ENCODE assay signal across 9 mouse cellular contexts in genomic region chr7:25711165-25711564, GRCm38 (mm10). TPM values are rescaled to one million over a fixed set of nuclear protein-coding genes. Genes with fewer than 3 reads are reported as not detected.
A peak's percentile ranks its signal among the peaks of the same experiment; 100 is the strongest.
DNase-seq lines count a peak whose midpoint lies in the region; ATAC-seq and TF ChIP-seq lines count a peak whose summit lies in the region.
"Had no signal": no experiment of that assay in that cellular context is flagged by ENCODE, and none has a peak within 500 bp of the region (broad histone marks: within the 10 kb centered on the region; RNA-seq: fewer than 3 reads in every experiment).

No protein-coding gene starts in this region.

- no peak overlapping the region for H3K9ac ChIP-seq in midbrain, postnatal 0 days (replicated peaks; ENCODE audit: low read length, poor library complexity, severe bottlenecking)
- no peak overlapping the region for H3K9ac ChIP-seq in midbrain, embryonic 13.5 days (replicated peaks)

- no peaks in the 10 kb centered on the region for H3K27me3 ChIP-seq in heart, embryonic 10.5 days (ENCODE audit: insufficient read depth, poor library complexity, severe bottlenecking)
- 0 out of 2 replicates have a peak, but pooled peaks cover 1% of the 10 kb centered on the region for H3K27me3 ChIP-seq in midbrain, embryonic 10.5 days (ENCODE audit: low read depth, poor library complexity, severe bottlenecking)
- H3K27me3 ChIP-seq in midbrain, postnatal 0 days (ENCODE audit: insufficient read depth, low read length) = no peaks in the 10 kb centered on the region
- no peaks in the 10 kb centered on the region for H3K27me3 ChIP-seq in midbrain, embryonic 13.5 days

- DNase-seq in heart, embryonic 10.5 days (ENCODE audit: low spot score) = no peak
- no peak for DNase-seq in heart, adult 8-10 months (ENCODE audit: low spot score)
- DNase-seq in midbrain, embryonic 10.5 days (ENCODE audit: low spot score) = no peak
- no peak for DNase-seq in midbrain, postnatal 0 days (ENCODE audit: low spot score)
- no peak for DNase-seq in urinary bladder, postnatal 36 days (ENCODE audit: low spot score in 2 of 2)

- WGBS in heart, embryonic 10.5 days = 50% methylated on average over 5 of the region's 5 CpGs
- WGBS in midbrain, embryonic 10.5 days = 65% methylated on average over 5 of the region's 5 CpGs
- WGBS in midbrain, postnatal 0 days = 67% methylated on average over 5 of the region's 5 CpGs
- 78% methylated on average over 5 of the region's 5 CpGs for WGBS in midbrain, embryonic 13.5 days

- no peaks in the 10 kb centered on the region for H3K9me3 ChIP-seq in heart, embryonic 10.5 days
- no peaks in the 10 kb centered on the region for H3K9me3 ChIP-seq in midbrain, embryonic 10.5 days (replicated peaks)
- H3K9me3 ChIP-seq in midbrain, postnatal 0 days (ENCODE audit: low read length) = no peaks in the 10 kb centered on the region
- H3K9me3 ChIP-seq in midbrain, embryonic 13.5 days = no peaks in the 10 kb centered on the region

- peaks cover 61% of the 10 kb centered on the region for H3K4me1 ChIP-seq in heart, embryonic 10.5 days
- peaks cover 31% of the 10 kb centered on the region for H3K4me1 ChIP-seq in midbrain, embryonic 10.5 days
- peaks cover 8% of the 10 kb centered on the region; the same call in 1 of the 2 replicates for H3K4me1 ChIP-seq in midbrain, postnatal 0 days (ENCODE audit: insufficient read depth, low read length)
- H3K4me1 ChIP-seq in embryonic fibroblast, embryonic 13.5 days (ENCODE audit: control insufficient read depth, insufficient read depth, low read length) = peaks cover 17% of the 10 kb centered on the region
- peaks cover 26% of the 10 kb centered on the region for H3K4me1 ChIP-seq in midbrain, embryonic 13.5 days (replicated peaks)

- no peak for TF ChIP-seq CTCF in midbrain, postnatal 0 days (IDR thresholded peaks at IDR 0.05)
- TF ChIP-seq CTCF in embryonic fibroblast, embryonic 13.5 days (IDR thresholded peaks at IDR 0.05; ENCODE audit: borderline replicate concordance, insufficient read depth, low read length) = no peak

- no peak overlapping the region for H3K4me2 ChIP-seq in midbrain, postnatal 0 days (ENCODE audit: low read depth, low read length, poor library complexity, severe bottlenecking)
- no peak overlapping the region for H3K4me2 ChIP-seq in midbrain, embryonic 13.5 days (replicated peaks)

- 0 out of 2 replicates have a peak, but pooled peaks have one; percentile 25 for TF ChIP-seq POLR2A in embryonic fibroblast, embryonic 13.5 days (IDR thresholded peaks at IDR 0.05; ENCODE audit: low read depth, low read length)

- peak overlapping the region; percentile 87 for H3K27ac ChIP-seq in heart, embryonic 10.5 days
- H3K27ac ChIP-seq in midbrain, embryonic 10.5 days (replicated peaks) = peak overlapping the region; percentile 72; the same call in 1 of the 2 replicates
- no peak overlapping the region for H3K27ac ChIP-seq in midbrain, postnatal 0 days (ENCODE audit: low read depth, low read length)
- peak overlapping the region; percentile 48 for H3K27ac ChIP-seq in embryonic fibroblast, embryonic 13.5 days (ENCODE audit: insufficient read depth, low read length)
- H3K27ac ChIP-seq in midbrain, embryonic 13.5 days = 0 out of 2 replicates have a peak overlapping the region, but pooled peaks have one; percentile 15

- ATAC-seq in midbrain, postnatal 0 days (ENCODE audit: low FRiP score) = no peak
- ATAC-seq in midbrain, embryonic 13.5 days = peak; percentile 18; the same call in 1 of the 2 replicates
- no peak for ATAC-seq in cerebellum, adult (ENCODE audit: insufficient number of reproducible peaks, low FRiP score, low TSS enrichment)

- H3K4me3 ChIP-seq in heart, embryonic 10.5 days = no peak overlapping the region
- no peak overlapping the region for H3K4me3 ChIP-seq in midbrain, embryonic 10.5 days
- H3K4me3 ChIP-seq in midbrain, postnatal 0 days (ENCODE audit: low read depth, low read length) = no peak overlapping the region
- no peak overlapping the region for H3K4me3 ChIP-seq in embryonic fibroblast, embryonic 13.5 days (ENCODE audit: insufficient read depth, low read length)
- no peak overlapping the region for H3K4me3 ChIP-seq in midbrain, embryonic 13.5 days (replicated peaks)

- peaks cover 39% of the 10 kb centered on the region for H3K36me3 ChIP-seq in heart, embryonic 10.5 days
- H3K36me3 ChIP-seq in midbrain, embryonic 10.5 days = peaks cover 47% of the 10 kb centered on the region
- peaks cover 39% of the 10 kb centered on the region for H3K36me3 ChIP-seq in midbrain, postnatal 0 days (ENCODE audit: insufficient read depth, low read length)
- peaks cover 47% of the 10 kb centered on the region for H3K36me3 ChIP-seq in midbrain, embryonic 13.5 days

RNA-seq across cellular contexts. Expression of gene Ccdc97, which starts 7.7 kb away (rescaled TPM):
- polyA plus RNA-seq in heart, embryonic 10.5 days (2016; fragmentation: Nextera tagmentation; extraction: Ambion mirVana) = 30.1 and 30.2 TPM in 2 replicates
- 10 to 100 TPM; 56.7 to 62.0 (median 58.8) TPM for total RNA-seq in heart, adult 8-10 months (2022)
- 30.1 and 33.3 TPM in 2 replicates for polyA plus RNA-seq in midbrain, embryonic 10.5 days (2016; fragmentation: Nextera tagmentation; extraction: Ambion mirVana)
- total RNA-seq in midbrain, postnatal 0 days (2014; rRNA removed) = 27.0 and 38.3 TPM in 2 replicates
- 29.1 and 34.4 TPM in 2 replicates for polyA plus RNA-seq in midbrain, postnatal 0 days (2015; fragmentation: Nextera tagmentation; extraction: Ambion mirVana)
- 31.5 and 32.0 TPM in 2 replicates for polyA plus RNA-seq in embryonic fibroblast, embryonic 13.5 days (2011; ENCODE audit: insufficient read length, low read depth, missing spikeins)
- 29.9 and 35.9 TPM in 2 replicates for polyA plus RNA-seq in midbrain, embryonic 13.5 days (2015; fragmentation: Nextera tagmentation; extraction: Ambion mirVana)

RNA-seq across cellular contexts. Expression of gene Tgfb1, which starts 24.4 kb away (rescaled TPM):
- 4.1 and 4.8 TPM in 2 replicates for polyA plus RNA-seq in heart, embryonic 10.5 days (2016; fragmentation: Nextera tagmentation; extraction: Ambion mirVana)
- 10 to 100 TPM; 17.5 to 24.9 (median 23.9) TPM for total RNA-seq in heart, adult 8-10 months (2022)
- polyA plus RNA-seq in midbrain, embryonic 10.5 days (2016; fragmentation: Nextera tagmentation; extraction: Ambion mirVana) = 0.98 and 1.7 TPM in 2 replicates
- 2.2 and 2.5 TPM in 2 replicates for total RNA-seq in midbrain, postnatal 0 days (2014; rRNA removed)
- polyA plus RNA-seq in midbrain, postnatal 0 days (2015; fragmentation: Nextera tagmentation; extraction: Ambion mirVana) = 0.53 and 0.88 TPM in 2 replicates
- 48.0 and 60.5 TPM in 2 replicates for polyA plus RNA-seq in embryonic fibroblast, embryonic 13.5 days (2011; ENCODE audit: insufficient read length, low read depth, missing spikeins)
- polyA plus RNA-seq in midbrain, embryonic 13.5 days (2015; fragmentation: Nextera tagmentation; extraction: Ambion mirVana) = 0.59 and 1.2 TPM in 2 replicates

RNA-seq across cellular contexts. Expression of gene B9d2, which starts 30.6 kb away (rescaled TPM):
- polyA plus RNA-seq in heart, embryonic 10.5 days (2016; fragmentation: Nextera tagmentation; extraction: Ambion mirVana) = 34.2 and 35.8 TPM in 2 replicates
- total RNA-seq in heart, adult 8-10 months (2022) = 10 to 100 TPM; 10.1 to 12.8 (median 11.9) TPM
- polyA plus RNA-seq in midbrain, embryonic 10.5 days (2016; fragmentation: Nextera tagmentation; extraction: Ambion mirVana) = 38.9 TPM in 2 replicates
- total RNA-seq in midbrain, postnatal 0 days (2014; rRNA removed) = 22.8 and 32.1 TPM in 2 replicates
- polyA plus RNA-seq in midbrain, postnatal 0 days (2015; fragmentation: Nextera tagmentation; extraction: Ambion mirVana) = 58.2 and 67.2 TPM in 2 replicates
- polyA plus RNA-seq in embryonic fibroblast, embryonic 13.5 days (2011; ENCODE audit: insufficient read length, low read depth, missing spikeins) = 7.8 and 13.1 TPM in 2 replicates
- 40.3 and 41.4 TPM in 2 replicates for polyA plus RNA-seq in midbrain, embryonic 13.5 days (2015; fragmentation: Nextera tagmentation; extraction: Ambion mirVana)

RNA-seq across cellular contexts. Expression of gene Tmem91, which starts 36.2 kb away (rescaled TPM):
- polyA plus RNA-seq in heart, embryonic 10.5 days (2016; fragmentation: Nextera tagmentation; extraction: Ambion mirVana) = 1.1 and 1.9 TPM in 2 replicates
- total RNA-seq in heart, adult 8-10 months (2022) = not detected
- polyA plus RNA-seq in midbrain, embryonic 10.5 days (2016; fragmentation: Nextera tagmentation; extraction: Ambion mirVana) = 2.7 and 3.2 TPM in 2 replicates
- 60.8 and 94.4 TPM in 2 replicates for total RNA-seq in midbrain, postnatal 0 days (2014; rRNA removed)
- 186 and 200 TPM in 2 replicates for polyA plus RNA-seq in midbrain, postnatal 0 days (2015; fragmentation: Nextera tagmentation; extraction: Ambion mirVana)
- 0.73 TPM in 1 of 2 replicates, not detected in the other for polyA plus RNA-seq in embryonic fibroblast, embryonic 13.5 days (2011; ENCODE audit: insufficient read length, low read depth, missing spikeins)
- polyA plus RNA-seq in midbrain, embryonic 13.5 days (2015; fragmentation: Nextera tagmentation; extraction: Ambion mirVana) = 8.8 and 9.7 TPM in 2 replicates
- total RNA-seq: heart, postnatal 10 days had no signal

RNA-seq across cellular contexts. Expression of gene Hnrnpul1, which starts 43.4 kb away (rescaled TPM):
- 45.3 and 54.6 TPM in 2 replicates for polyA plus RNA-seq in heart, embryonic 10.5 days (2016; fragmentation: Nextera tagmentation; extraction: Ambion mirVana)
- total RNA-seq in heart, adult 8-10 months (2022) = 10 to 100 TPM; 65.8 to 82.6 (median 71.5) TPM
- 55.2 and 61.8 TPM in 2 replicates for polyA plus RNA-seq in midbrain, embryonic 10.5 days (2016; fragmentation: Nextera tagmentation; extraction: Ambion mirVana)
- total RNA-seq in midbrain, postnatal 0 days (2014; rRNA removed) = 117 and 126 TPM in 2 replicates
- polyA plus RNA-seq in midbrain, postnatal 0 days (2015; fragmentation: Nextera tagmentation; extraction: Ambion mirVana) = 41.8 and 47.8 TPM in 2 replicates
- polyA plus RNA-seq in embryonic fibroblast, embryonic 13.5 days (2011; ENCODE audit: insufficient read length, low read depth, missing spikeins) = 125 and 155 TPM in 2 replicates
- polyA plus RNA-seq in midbrain, embryonic 13.5 days (2015; fragmentation: Nextera tagmentation; extraction: Ambion mirVana) = 53.5 and 56.2 TPM in 2 replicates
